ENCODE assay signal across 26 mouse cellular contexts in the genomic region with DNA sequence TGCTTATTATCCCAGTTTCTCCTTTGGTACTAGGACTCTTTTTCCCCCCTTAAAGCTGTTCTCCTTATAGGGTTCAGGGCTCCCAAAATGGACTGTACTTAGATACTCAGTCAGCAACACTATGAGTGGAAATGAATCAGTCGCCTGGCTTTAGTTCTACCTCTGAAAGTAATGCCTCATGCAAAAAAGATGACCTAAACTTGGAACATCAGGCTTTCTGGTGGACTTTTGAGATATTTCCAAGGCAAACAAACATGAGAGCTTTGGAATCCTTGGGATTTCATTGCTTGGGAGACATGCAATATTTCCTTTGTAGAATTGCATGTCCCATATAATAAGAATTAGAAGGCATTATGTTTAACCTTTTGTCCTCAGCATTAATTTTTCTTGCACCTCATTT.
A peak's percentile ranks its signal among the peaks of the same experiment; 100 is the strongest.
DNase-seq lines count a peak whose midpoint lies in the region; ATAC-seq and TF ChIP-seq lines count a peak whose summit lies in the region.
"Had no signal": no experiment of that assay in that cellular context is flagged by ENCODE, and none has a peak within 500 bp of the region (broad histone marks: within the 10 kb centered on the region; RNA-seq: fewer than 3 reads in every experiment).

No protein-coding gene starts in this region.

- H3K36me3 ChIP-seq in heart, embryonic 11.5 days (ENCODE audit: control insufficient read depth, insufficient read depth, low read length) = no peaks in the 10 kb centered on the region
- H3K36me3 ChIP-seq in kidney, postnatal 0 days (ENCODE audit: insufficient read depth, low read length) = no peaks in the 10 kb centered on the region
- H3K36me3 ChIP-seq in kidney, embryonic 14.5 days (ENCODE audit: control insufficient read depth, insufficient read depth, low read length) = no peaks in the 10 kb centered on the region
- H3K36me3 ChIP-seq: embryonic facial prominence, embryonic 13.5 days; G1E; heart, embryonic 12.5 days; liver, embryonic 15.5 days; lung, embryonic 15.5 days; midbrain, embryonic 13.5 days had no signal

- peak; percentile 31 to 64 for DNase-seq in heart, adult 18-20 months
- peak; percentile 68 for DNase-seq in kidney, postnatal 0 days (ENCODE audit: low spot score)
- DNase-seq in 3134 (ENCODE audit: extremely low read depth, insufficient read length, low spot score) = peak; percentile 26
- DNase-seq in embryo, embryonic 11 days = no peak
- DNase-seq: adrenal gland, adult 8-10 months; B cell, adult 2 months; cerebellum, adult 2 months; cerebellum, postnatal 25 days; gastrocnemius, postnatal 14 days; thymus, adult 2 months had no signal

- no peaks in the 10 kb centered on the region for H3K9me3 ChIP-seq in heart, embryonic 11.5 days (replicated peaks; ENCODE audit: control insufficient read depth, low read length)
- H3K9me3 ChIP-seq in kidney, postnatal 0 days (replicated peaks; ENCODE audit: low read length) = no peaks in the 10 kb centered on the region
- no peaks in the 10 kb centered on the region for H3K9me3 ChIP-seq in kidney, embryonic 14.5 days (ENCODE audit: control insufficient read depth, low read length)
- H3K9me3 ChIP-seq: embryonic facial prominence, embryonic 13.5 days; G1E; heart, embryonic 12.5 days; liver, embryonic 15.5 days; lung, embryonic 15.5 days; megakaryocyte, embryonic 14.5 days; midbrain, embryonic 13.5 days had no signal

- no peak for ATAC-seq in heart, embryonic 11.5 days (replicated peaks; ENCODE audit: insufficient number of reproducible peaks, low FRiP score, low TSS enrichment)
- ATAC-seq in kidney, postnatal 0 days (replicated peaks; ENCODE audit: low FRiP score, low read depth) = no peak
- ATAC-seq in kidney, embryonic 14.5 days (ENCODE audit: low FRiP score, low TSS enrichment) = no peak
- ATAC-seq: forebrain, embryonic 14.5 days; inflammation-experienced regulatory T-cells, adult 6 months; midbrain, embryonic 13.5 days had no signal

- H3K27ac ChIP-seq in heart, embryonic 11.5 days (ENCODE audit: low read depth, low read length) = no peak overlapping the region
- H3K27ac ChIP-seq in kidney, postnatal 0 days = no peak overlapping the region
- H3K27ac ChIP-seq in kidney, embryonic 14.5 days (ENCODE audit: low read depth, low read length) = no peak overlapping the region
- peak overlapping the region; percentile 91 for H3K27ac ChIP-seq in embryonic fibroblast, embryonic 13.5 days (ENCODE audit: insufficient read depth, low read length)
- H3K27ac ChIP-seq: embryonic facial prominence, embryonic 13.5 days; hindbrain, embryonic 14.5 days; left cerebral cortex, adult 2 months; liver, embryonic 15.5 days; lung, embryonic 15.5 days; midbrain, embryonic 13.5 days; stomach, postnatal 0 days had no signal

- H3K9ac ChIP-seq in heart, embryonic 11.5 days (ENCODE audit: low read depth, low read length) = no peak overlapping the region
- H3K9ac ChIP-seq in kidney, postnatal 0 days (ENCODE audit: low read depth, low read length) = no peak overlapping the region
- H3K9ac ChIP-seq in kidney, embryonic 14.5 days (ENCODE audit: low read depth, low read length) = no peak overlapping the region
- H3K9ac ChIP-seq: embryonic facial prominence, embryonic 13.5 days; heart, embryonic 12.5 days; hindbrain, embryonic 14.5 days; liver, embryonic 15.5 days; lung, embryonic 15.5 days; midbrain, embryonic 13.5 days had no signal

- no peak overlapping the region for H3K4me3 ChIP-seq in heart, embryonic 11.5 days (ENCODE audit: low read depth, low read length)
- no peak overlapping the region for H3K4me3 ChIP-seq in kidney, postnatal 0 days (replicated peaks; ENCODE audit: low read depth, low read length)
- H3K4me3 ChIP-seq in kidney, embryonic 14.5 days (ENCODE audit: low read length) = no peak overlapping the region
- H3K4me3 ChIP-seq in embryonic fibroblast, embryonic 13.5 days (ENCODE audit: insufficient read depth, low read length) = no peak overlapping the region
- H3K4me3 ChIP-seq: embryonic facial prominence, embryonic 13.5 days; heart, embryonic 12.5 days; left cerebral cortex, adult 2 months; liver, embryonic 15.5 days; lung, embryonic 15.5 days; megakaryocyte, embryonic 14.5 days; midbrain, embryonic 13.5 days had no signal

- WGBS in heart, embryonic 11.5 days (ENCODE audit: insufficient replicate concordance) = 82% methylated on average over 1 of the region's 1 CpGs
- 74% methylated on average over 1 of the region's 1 CpGs for WGBS in kidney, postnatal 0 days
- WGBS in kidney, embryonic 14.5 days = 77% methylated on average over 1 of the region's 1 CpGs

- no peaks in the 10 kb centered on the region for H3K4me1 ChIP-seq in heart, embryonic 11.5 days (ENCODE audit: control insufficient read depth, insufficient read depth, low read length)
- no peaks in the 10 kb centered on the region for H3K4me1 ChIP-seq in kidney, postnatal 0 days (replicated peaks; ENCODE audit: insufficient read depth, low read length)
- 0 out of 2 replicates have a peak, but pooled peaks cover 7% of the 10 kb centered on the region for H3K4me1 ChIP-seq in kidney, embryonic 14.5 days (ENCODE audit: control insufficient read depth, insufficient read depth, low read length)
- H3K4me1 ChIP-seq in embryonic fibroblast, embryonic 13.5 days (ENCODE audit: control insufficient read depth, insufficient read depth, low read length) = 0 out of 2 replicates have a peak, but pooled peaks cover 3% of the 10 kb centered on the region
- H3K4me1 ChIP-seq: heart, embryonic 12.5 days; liver, embryonic 15.5 days; lung, embryonic 15.5 days; megakaryocyte, embryonic 14.5 days had no signal

- no peaks in the 10 kb centered on the region for H3K27me3 ChIP-seq in heart, embryonic 11.5 days (ENCODE audit: control insufficient read depth, insufficient read depth, low read length)
- H3K27me3 ChIP-seq in kidney, postnatal 0 days (ENCODE audit: insufficient read depth, low read length) = no peaks in the 10 kb centered on the region
- no peaks in the 10 kb centered on the region for H3K27me3 ChIP-seq in kidney, embryonic 14.5 days (ENCODE audit: control insufficient read depth, insufficient read depth, low read length)
- H3K27me3 ChIP-seq: CH12.LX; embryonic facial prominence, embryonic 13.5 days; heart, embryonic 12.5 days; liver, embryonic 15.5 days; lung, embryonic 15.5 days; megakaryocyte, embryonic 14.5 days; midbrain, embryonic 13.5 days had no signal

- TF ChIP-seq CTCF in kidney, postnatal 0 days (IDR thresholded peaks at IDR 0.05; ENCODE audit: low read depth) = no peak
- TF ChIP-seq CTCF in embryonic fibroblast, embryonic 13.5 days (IDR thresholded peaks at IDR 0.05; ENCODE audit: borderline replicate concordance, insufficient read depth, low read length) = no peak

- H3K4me2 ChIP-seq in heart, embryonic 11.5 days = no peak overlapping the region
- no peak overlapping the region for H3K4me2 ChIP-seq in kidney, postnatal 0 days (ENCODE audit: low read length)
- no peak overlapping the region for H3K4me2 ChIP-seq in kidney, embryonic 14.5 days (replicated peaks; ENCODE audit: low read depth, low read length)
- H3K4me2 ChIP-seq: embryonic facial prominence, embryonic 13.5 days; heart, embryonic 12.5 days; hindbrain, embryonic 14.5 days; liver, embryonic 15.5 days; lung, embryonic 15.5 days; midbrain, embryonic 13.5 days had no signal

- no peak for TF ChIP-seq POLR2A in embryonic fibroblast, embryonic 13.5 days (IDR thresholded peaks at IDR 0.05; ENCODE audit: low read depth, low read length)
